Mouse (Mus musculus) naive thymus-derived CD4-positive, alpha-beta T cell, adult 2 months (primary cell): ENCODE measurements at regions not wholly inside any gene's neighbourhood (a gene's known extent, or its start where the extent isn't known, plus 50 kb on each side); places are given as distances from the start of the nearest gene placed in this dataset.
"Not testable (repeated sequence)": the region's sequence is repeated elsewhere in the genome, so short reads cannot be mapped to it uniquely, and the experiment has no call there.

ENCODE experiments used
- DNase-seq: peaks from one replicate; pipeline ENCODE4 v3.0.0-alpha.2; 2011; ENCODE audit warnings: low read depth

DNA sequence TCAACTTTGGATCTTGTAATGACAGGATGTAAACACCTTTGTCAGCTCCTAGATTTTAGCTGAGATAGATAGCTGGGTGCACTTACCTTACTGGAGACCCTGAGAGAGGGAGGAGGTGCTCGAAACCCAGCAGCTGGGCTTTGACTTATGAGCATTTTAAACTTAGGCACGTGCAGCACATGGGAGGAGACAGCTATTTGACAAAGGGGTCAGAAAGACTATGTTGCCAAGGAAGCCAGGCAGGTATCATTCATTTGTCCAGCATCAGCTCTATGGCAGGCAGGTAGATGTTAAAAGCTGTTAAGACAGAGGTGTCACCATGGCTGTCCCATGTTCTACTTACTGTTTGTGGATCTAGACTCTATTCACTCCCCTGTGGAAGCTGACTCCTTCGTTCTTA, 120.0 kb upstream of the Tet2 start:
- no peak for DNase-seq

DNA sequence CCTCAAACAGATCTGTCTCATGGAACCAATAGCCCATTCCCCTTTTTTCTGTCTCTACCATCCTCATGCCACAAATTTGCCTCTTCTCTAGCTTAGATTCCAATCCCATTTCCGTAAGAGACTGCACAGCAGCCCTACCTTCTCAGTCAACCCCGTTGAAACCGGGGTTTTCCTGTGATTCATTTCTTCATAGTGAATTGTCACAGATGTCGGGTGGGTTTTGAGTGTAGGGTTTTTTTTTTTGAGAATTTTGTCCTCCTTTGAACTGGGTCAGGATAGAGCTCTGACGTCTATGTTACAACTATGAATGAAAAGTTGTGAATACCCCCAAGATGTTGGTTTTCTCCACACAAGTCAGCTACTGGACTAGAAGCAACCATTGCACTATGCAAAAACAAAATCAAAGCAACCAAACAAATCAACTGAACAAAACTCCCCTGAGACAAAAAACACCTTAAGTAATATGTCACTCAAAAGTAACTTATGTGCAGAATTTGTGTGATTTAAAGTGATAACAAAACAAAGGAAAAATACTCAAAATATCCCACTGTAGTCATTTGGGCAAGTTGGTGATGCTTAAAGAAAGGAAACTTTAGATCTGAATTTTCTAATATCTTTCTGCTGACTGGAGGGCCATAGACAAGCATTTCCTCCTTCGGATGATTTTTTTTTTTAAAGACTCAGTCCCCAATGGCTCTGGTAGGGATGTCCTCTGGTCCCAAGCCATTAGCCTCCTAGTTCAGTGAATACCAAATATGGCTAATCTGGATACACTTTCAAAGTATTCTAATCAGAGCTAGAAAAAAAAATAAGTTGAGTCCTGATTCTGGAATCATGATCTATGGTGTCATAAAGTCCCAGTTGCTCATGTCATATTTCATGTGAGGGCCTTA, 120.7 kb upstream of the Tet2 start:
- DNase-seq: no peak

DNA sequence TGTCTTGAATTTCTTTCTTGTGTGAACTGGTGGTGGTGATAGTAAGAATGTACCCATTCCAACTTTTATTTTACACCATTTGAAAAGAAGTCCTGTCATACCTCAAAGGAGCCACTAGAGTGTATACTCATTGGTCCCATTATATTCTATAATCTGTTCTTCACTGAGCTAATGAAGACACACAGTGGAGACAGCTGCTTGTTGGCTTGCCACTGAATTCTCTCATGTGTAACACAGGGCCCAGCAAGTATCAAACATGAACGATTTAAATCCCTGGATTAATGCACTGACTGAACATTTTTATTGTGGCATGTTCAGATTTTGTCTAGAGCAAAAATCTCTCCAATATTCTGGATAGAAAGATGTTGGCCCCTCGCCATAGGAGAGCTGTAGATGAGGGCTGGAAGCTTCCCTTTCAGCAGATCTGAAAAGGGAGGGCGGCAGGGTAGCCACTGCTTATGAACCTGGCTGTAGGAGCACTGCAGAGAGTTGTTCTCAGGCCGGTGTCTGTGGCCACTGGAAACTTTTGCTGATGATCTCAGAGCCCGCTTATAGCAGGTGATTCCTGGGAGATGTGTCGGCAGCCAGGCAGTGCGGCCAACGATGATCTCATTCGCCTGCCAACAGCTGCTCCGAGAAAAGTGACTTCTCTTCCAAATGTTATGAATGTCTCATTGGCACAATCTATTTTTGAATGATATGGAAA, 128.0 kb upstream of the Tet2 start:
- DNase-seq: no peak

DNA sequence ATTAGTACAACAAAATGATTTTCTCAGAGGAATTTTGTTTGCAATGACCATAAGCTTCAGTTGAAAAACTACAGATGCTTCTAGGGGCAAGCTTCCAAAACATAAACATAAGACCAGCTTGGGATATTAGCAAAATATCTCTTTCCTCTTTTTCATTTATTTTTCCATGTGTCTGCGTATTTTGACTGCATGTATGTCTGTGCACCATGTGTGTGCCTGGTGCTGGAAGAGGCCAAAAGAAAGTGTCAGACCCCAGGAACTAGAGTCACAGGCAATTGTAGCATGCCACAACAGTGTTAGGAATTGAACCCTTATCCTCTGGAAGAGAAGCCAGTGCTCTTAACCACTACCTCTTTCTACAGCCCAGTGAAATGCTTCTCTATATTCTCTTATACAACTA, 133.0 kb upstream of the Tet2 start:
- DNase-seq: no peak

DNA sequence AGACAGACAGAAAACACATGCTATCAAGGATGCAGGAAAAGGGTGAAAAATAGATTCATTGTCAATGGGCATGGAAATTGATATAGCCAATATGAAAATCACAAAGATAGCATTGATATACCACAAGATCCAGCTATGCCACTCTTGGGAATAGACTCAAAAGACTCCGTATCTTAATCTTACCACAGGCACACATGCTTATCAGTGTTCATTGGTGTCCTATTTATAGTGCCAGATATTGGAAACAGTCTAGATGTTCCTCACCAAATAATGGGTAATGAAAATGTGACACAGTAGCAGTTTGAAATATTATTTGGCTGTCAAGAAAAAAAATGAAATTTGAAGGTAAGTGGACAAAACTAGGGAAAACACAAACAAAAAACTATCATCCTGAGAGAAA, 135.0 kb upstream of the Tet2 start:
- DNase-seq: no peak

DNA sequence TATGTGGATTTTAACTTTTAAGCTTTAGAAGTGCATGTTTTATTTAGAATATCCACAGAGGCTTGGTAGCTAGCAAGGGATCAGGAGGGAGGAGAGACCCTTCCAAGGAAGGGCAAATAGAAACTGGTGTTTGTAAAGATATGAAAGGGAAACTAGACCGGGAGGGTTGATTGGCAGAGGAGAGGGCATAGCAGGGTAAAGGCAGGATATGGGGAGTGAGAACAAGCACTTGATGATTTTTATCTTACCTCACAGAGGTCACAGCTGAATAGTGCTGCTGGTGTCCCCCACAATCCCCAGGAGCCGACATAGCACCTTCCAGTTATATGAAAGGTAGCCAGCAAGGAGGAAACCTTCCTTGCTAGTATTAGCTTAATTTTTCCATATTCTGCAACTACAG, 135.4 kb upstream of the Tet2 start:
- DNase-seq: no peak

DNA sequence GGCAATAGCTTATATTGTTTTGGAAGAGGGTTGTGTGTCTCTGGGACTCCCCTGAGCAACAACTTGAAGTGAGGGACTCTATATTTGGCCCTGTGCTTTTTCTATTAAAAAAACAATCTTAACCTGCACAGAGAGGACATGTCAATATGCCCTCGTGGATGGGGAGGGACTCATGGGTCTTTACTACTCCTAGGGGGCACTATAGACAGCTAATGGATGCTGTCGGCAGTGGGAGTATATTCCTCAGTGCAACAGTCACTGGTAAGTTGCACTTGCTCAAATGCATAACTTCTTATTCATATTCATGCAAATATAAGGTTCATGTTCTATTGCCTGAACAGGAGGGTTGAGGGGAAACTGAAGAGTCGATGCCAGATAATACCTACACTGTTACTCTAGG, 135.9 kb upstream of the Tet2 start:
- no peak for DNase-seq

DNA sequence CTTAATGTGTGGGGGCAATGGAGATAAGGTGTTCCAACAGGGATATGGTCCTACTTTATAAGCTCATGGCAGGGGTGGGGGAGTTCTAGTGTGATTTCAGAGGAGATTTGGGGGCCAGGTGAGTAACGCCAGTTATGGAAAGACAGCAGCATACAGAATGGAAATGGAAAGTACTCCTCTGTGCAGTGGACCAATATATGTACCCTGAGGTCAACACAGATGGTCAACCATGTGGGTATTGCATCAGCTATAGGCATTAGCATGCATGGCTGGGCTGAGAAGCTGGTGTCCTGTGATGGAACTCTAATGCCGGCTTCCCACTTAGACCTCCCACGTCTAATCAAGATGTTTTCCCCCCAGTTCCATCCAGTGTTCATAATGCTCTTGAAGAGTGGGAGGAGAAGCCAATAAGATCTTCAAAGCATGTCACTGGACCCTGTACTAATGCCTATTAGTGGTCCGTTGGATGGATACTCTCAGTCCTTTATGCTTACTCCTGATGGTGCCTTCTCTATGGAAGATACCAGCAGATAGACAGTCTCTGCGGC, 139.3 kb upstream of the Tet2 start:
- no peak for DNase-seq

DNA sequence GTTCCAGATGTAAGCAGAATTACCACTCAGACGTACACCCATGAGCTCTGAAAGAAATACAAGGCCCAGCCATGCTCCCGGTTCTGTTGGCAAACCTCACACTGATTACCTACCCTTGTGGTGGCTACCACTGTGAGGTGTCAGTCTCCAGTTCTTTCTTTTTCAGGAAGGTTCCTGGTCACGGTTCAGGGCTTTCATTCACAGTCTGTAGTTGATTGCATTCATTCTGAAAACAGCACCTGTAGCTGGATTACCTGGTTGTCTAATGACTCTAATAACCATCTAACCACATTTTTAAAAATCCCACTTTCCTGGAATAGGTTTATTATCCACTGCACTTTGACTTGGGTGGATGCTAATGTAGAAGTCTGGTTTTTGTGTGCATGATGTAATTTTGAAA, 139.8 kb upstream of the Tet2 start:
- DNase-seq: no peak

DNA sequence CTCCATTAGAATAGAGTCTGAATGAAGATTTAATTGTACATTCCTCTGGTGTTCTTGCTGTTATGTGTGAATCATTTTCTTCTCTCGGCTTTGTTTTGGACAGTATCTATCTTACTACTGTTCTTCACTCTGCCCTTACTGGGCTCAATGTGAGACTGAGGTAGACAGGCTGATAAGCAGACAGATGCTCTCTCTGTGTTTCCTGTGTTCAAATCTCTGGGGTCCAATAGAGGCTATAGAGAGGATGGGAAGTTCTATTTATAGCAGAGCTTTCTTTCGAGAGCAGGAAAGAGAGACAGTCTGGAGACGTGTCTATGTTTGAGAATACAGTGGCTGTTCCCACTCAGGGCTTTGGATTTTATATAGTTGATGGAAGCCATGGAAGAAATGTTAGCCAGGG, 140.5 kb upstream of the Tet2 start:
- no peak for DNase-seq

DNA sequence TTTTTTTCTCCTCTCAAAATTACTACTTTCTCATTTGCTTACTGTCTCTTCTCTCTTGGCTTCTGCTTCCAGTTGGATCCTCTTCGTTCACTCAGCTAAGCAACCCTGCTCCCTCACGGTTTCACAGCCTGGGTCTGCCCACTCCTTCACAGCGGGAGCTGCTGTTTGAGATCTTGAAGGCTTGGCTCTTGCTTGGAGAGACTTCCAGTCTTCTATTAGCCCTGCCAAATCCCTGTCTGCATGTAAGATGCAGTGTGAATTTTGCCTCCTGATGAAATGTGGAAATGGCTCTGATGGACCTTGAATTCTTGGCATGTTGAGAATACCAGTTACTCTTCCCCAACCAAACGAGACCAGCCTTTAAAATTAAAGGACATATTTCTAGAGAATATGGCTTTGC, 149.1 kb upstream of the Tet2 start:
- DNase-seq: no peak

DNA sequence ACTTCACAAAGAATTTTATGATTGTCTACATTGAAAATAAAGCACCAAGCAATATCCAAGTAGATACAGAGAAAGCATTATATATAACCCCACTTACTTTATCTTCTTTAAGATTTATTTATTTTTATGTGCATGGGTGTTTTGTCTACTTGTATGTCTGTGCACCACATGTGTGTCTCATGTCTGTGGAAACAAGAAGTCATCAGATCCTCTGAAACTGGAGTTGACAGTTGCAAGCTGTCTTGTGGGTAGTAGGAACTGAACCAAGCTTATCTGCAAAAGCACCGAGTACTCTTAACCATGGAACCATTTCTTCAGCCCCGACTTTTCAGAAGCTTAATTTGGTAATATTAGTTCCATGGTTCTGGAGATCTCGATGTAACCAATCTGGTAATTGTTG, 151.2 kb upstream of the Tet2 start:
- no peak for DNase-seq

DNA sequence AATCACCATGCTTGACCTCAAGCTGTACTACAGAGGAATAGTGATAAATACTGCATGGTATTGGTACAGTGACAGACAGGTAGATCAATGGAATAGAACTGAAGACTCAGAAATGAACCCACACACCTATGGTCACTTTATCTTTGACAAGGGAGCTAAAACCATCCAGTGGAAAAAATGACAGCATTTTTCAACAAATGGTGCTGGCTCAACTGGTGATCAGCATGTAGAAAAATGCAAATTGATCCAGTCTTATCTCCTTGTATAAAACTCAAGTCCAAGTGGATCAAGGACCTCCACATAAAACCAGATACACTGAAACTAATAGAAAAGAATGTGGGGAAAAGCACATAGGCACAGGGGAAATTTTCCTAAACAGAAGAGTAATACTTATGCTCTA, 159.9 kb upstream of the Tet2 start:
- DNase-seq: not testable (repeated sequence)

DNA sequence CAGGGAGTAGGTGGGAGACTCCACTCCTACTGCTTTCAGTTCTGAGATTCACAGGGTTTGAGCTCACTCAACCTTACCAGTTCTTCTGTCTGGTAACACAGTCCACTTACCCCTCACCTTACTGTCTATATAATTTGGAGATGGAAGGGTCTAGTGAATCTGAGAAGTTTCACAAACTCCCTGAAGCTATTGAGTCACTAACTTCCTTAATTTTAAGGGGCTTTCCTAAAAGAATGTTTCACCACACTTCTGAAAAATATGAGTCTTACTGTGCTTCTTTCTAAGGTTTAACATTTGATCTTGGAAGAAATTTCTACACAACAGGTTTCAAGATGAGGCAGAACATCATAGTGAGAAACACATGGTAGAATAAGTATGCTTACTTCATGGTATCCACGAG, 166.6 kb upstream of the Tet2 start:
- no peak for DNase-seq

DNA sequence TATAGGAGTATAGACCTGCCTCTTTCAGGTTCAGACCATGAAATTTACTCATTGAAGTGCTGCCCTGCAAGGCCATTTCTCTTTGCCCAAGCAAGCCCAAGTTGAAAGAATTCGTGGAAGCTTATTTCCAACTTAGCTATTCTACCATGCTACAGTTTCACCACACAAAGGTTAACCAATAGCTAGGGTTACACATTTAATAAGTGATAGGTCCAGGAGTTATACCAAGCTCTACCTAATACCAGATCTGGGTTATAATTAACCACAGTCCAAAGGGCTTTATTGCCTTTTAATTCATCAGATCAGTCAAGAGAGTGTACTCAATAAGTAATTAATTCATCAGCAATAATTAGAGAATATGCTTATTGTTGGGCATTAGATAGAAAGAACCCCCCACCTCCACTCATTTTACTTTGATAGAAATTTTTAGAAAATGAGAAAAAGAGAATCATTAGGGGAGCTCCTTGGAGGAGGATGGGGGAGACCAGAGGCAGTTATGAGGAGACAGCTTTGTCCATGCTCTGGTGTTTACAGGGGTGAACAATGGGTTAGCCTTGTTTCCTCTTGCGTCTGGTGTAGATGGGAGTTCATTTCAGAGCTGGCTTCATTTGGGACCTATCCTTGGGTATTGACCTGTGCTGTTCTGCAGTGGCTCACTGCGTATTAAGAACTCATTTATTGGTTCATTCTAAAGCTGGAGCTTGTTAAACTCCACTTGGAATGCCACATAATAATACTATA, 177.8 kb upstream of the Tet2 start:
- no peak for DNase-seq

DNA sequence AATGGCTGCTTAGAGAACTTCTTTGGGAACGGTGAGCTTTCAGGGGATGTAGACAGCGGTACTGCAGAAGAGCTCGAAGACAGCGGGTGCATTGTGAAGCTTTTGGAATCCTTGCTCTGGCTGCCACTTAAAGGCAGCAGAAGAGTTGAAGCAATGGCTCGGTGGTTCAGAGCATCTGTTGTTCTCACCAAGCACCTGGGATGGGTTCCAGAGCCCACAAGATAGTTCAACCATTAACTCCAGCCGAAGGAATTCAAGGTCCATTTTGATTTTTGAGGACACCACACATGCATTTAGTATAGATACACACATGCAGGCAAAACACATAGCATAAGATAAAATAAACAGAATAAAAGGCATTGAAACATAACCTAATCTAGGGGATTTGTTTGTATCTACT, 181.9 kb upstream of the Tet2 start:
- DNase-seq: no peak

DNA sequence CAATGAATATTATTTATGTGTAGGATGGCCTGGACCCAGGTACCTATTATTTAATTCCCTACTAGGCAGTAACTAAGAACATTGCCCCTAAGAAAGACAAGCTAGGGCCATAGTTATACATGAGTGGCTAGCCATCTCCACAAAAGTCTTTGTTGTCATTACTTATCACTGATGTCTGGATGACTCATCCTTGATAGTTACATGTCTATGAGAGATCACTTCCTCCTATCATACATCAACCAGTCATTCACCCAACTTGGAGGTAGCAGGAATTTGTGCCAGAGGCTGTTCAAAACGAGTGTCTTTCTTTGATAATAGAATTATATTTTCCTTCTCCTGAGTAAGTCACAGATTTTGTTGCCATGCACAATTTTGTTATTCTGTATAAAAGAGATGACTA, 190.7 kb upstream of the Tet2 start:
- no peak for DNase-seq

DNA sequence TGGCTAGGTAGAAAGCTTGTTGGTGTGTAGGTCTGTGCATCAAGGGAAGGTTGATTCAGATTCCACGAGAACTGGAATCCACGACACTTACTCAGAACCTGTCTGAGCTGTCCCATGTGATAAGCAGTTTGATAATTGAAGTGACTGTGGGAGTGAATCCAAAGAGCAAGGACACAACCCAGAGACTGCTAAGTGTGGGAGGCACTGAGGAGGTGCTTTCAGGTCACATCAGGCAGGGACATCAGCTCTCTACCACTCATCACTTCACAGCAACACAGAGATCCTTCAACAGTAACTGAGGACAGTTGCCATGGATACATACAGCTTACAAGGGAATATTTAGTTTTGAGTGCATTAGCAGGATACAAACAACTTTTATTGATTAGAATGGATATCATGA, 194.0 kb upstream of the Tet2 start:
- DNase-seq: no peak

DNA sequence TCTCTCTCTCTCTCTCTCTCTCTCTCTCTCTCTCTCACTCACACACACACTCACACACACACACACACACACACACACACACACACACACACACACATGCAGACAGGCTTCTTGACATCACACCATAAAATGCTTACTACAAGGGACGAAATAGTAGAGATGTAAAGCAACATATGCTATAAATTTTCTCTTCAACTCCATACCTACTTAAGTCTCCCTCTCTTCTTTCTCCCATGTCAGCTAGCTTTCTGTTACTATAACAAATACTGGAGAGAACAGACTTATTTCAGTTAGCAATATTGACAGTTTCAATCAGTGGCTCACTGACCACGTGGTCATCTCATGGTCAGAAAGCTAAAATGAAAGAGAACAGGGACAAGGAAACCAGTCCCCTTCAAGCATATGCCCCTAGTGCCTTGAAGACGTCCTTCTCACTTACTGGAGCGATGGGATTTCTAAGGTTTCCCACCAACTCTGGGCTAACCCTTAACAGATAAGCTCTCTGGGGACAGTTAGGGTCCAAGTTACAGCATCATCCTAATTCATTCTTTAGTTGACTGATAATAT, 199.7 kb upstream of the Tet2 start:
- no peak for DNase-seq

DNA sequence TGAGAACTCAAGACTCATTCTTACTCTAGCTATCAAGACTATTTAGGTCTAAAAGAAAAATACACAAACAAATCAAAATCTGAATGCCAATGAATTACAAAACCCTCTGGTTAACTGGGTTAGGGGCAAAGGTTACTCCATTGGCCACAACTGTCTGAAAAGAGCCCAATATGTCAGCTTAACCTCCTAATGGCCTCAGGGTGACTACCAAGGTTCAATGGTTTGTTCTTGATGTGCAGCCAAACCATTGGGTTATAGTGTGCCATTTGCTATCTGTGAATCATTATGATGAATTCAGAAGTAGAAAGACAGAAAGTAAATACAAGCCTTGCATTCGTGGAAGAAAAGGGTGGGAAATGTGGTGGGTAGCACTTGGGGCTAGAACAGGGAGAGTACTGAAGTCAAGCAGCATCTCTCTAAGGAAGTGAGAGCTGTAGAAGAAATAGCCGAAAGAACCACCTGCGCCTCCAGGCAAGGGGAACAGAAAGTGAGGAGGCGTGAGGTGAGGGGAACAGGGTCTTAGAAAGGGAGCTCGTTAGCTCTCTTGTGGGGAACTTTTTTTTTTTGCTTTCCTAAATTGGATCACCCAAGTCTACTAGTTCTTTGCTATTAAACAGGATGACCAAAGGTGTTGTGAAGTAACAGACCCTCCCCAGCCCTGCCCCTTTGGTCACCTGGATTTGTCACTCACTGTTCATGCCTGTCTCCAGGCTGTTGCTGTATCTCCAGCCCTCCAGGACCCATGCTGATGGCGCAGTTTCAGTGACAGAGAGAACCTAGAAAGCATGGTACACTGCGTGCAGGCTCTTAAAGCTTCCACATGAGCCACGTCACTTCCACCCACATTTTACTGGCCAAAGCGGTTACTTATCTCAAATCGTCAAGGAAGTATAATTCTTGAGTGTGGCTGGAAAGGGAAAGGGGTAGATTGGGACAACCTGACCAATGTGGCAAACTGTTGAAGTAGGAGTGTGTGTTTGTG, 204.1 kb upstream of the Tet2 start:
- DNase-seq: no peak

DNA sequence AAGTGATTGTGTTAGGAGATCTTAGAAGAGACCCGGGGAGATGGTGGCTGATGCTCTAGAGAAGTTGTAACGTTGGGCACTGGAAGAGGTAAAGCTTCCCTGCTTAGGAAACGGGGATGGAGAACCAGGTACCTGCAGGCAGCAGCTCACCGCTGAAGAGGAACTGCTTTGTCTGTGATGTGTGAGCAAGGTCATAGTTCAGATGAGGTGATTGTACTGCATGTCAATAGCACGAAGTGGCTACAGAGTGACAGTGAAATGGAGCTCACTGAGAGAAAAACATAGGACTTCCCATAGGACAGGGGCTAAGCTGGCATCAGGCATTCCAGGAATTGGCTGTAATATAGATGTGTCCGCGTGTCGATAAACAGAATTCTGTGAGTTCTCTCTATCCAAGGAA, 205.1 kb upstream of the Tet2 start:
- no peak for DNase-seq
